Mouse (Mus musculus) cortical plate, adult 2 months (tissue): ENCODE results near the gene Txlna. TPM values are rescaled to one million over a fixed set of nuclear protein-coding genes. Genes with fewer than 3 reads are reported as not detected.

Source experiments
- H3K27ac ChIP-seq: fragments of 200-500 bp; 2 replicates; pipeline ENCODE4 v1.5.1; 2012; ENCODE audit warnings: low read length, control low read depth, inconsistent platforms; ENCODE audit not compliant: insufficient read depth
- H3K4me1 ChIP-seq: fragments of 200-500 bp; 2 replicates; pipeline ENCODE4 v1.6.1; 2011; ENCODE audit warnings: low read length; ENCODE audit not compliant: control insufficient read depth, insufficient read depth
- H3K4me3 ChIP-seq: fragments of 200-500 bp; 2 replicates; pipeline ENCODE4 v1.5.1; 2011; ENCODE audit warnings: mild to moderate bottlenecking, low read length, control low read depth; ENCODE audit not compliant: insufficient read depth
- CTCF ChIP-seq: fragments of 200-500 bp; IDR thresholded peaks from 2 replicates; pipeline ENCODE4 v1.5.1; 2011; ENCODE audit warnings: mild to moderate bottlenecking, control low read depth, low read length; ENCODE audit not compliant: insufficient read depth; ENCODE audit errors: extremely low read depth
- POLR2A ChIP-seq: fragments of 200-500 bp; IDR thresholded peaks from 2 replicates; pipeline ENCODE4 v1.6.1; 2011; ENCODE audit warnings: mild to moderate bottlenecking, low read length, control low read depth; ENCODE audit not compliant: insufficient read depth; ENCODE audit errors: extremely low read depth
- polyA plus RNA-seq: library from polyadenylated mRNA; depleted of rRNA; stranded (reverse); fragments of >200 nt; gene quantifications from 2 replicates; pipeline ENCODE4 v1.2.3, GENCODE M21; 2012

Gene Txlna
- polyA plus RNA-seq, 1 experiment, result 32.2 TPM

- TF ChIP-seq CTCF (peak; percentile 93), POLR2A (peak; percentile 73; the same call in 1 of the 2 replicates)
- peak overlapping the region; percentile 19 for H3K27ac ChIP-seq
These were observed 32.3 kb downstream of the Txlna start for GRCm38 (mm10) chr4:129608426-129609025.

GRCm38 (mm10) chr4:129600233-129601158, 40.4 kb downstream of the Txlna start, which contains the start of the genes Eif3i and Tmem234:
Gene Eif3i (minus strand): TSS chr4:129600648.
Gene Tmem234 (plus strand): TSS chr4:129600668.
- peaks cover 5% of the 10 kb centered on the region for H3K4me1 ChIP-seq
- peak within 1 kb of the TSS; percentile 14; the same call in 1 of the 2 replicates for H3K27ac ChIP-seq
- H3K4me3 ChIP-seq, result peak within 1 kb of the TSS; percentile 90
- TF ChIP-seq CTCF (no peak), POLR2A (peak; percentile 83; the same call in 1 of the 2 replicates)

More at GRCm38 (mm10) chr4:129608426-129609025, 32.3 kb downstream of the Txlna start:
- 0 out of 2 replicates have a peak, but pooled peaks cover 1% of the 10 kb centered on the region for H3K4me1 ChIP-seq
- H3K4me3 ChIP-seq, result no peak overlapping the region

GRCm38 (mm10) chr4:129588865-129589264, 52.0 kb downstream of the Txlna start:
- TF ChIP-seq CTCF (no peak), POLR2A (no peak)
- H3K27ac ChIP-seq, result no peak overlapping the region
- H3K4me1 ChIP-seq, result no peaks in the 10 kb centered on the region
- H3K4me3 ChIP-seq, result no peak overlapping the region

GRCm38 (mm10) chr4:129586943-129587342, 53.9 kb downstream of the Txlna start:
- Histone ChIP-seq H3K4me1 (no peaks in the 10 kb centered on the region), H3K27ac (no peak overlapping the region), H3K4me3 (no peak overlapping the region)
- TF ChIP-seq POLR2A (no peak), CTCF (no peak)

GRCm38 (mm10) chr4:129585773-129586172, 55.1 kb downstream of the Txlna start:
- no peak overlapping the region for H3K27ac ChIP-seq
- H3K4me3 ChIP-seq, result no peak overlapping the region
- TF ChIP-seq CTCF (no peak), POLR2A (no peak)
- no peaks in the 10 kb centered on the region for H3K4me1 ChIP-seq

- TF ChIP-seq CTCF, result peak; percentile 62
- no peak for TF ChIP-seq POLR2A
- Histone ChIP-seq H3K4me1 (no peaks in the 10 kb centered on the region), H3K4me3 (peak overlapping the region; percentile 35), H3K27ac (no peak overlapping the region)
These were observed 55.8 kb downstream of the Txlna start for GRCm38 (mm10) chr4:129584884-129585608.

GRCm38 (mm10) chr4:129584370-129584769, 56.5 kb downstream of the Txlna start:
- Histone ChIP-seq H3K4me3 (0 out of 2 replicates have a peak overlapping the region, but pooled peaks have one; percentile 35), H3K27ac (no peak overlapping the region), H3K4me1 (no peaks in the 10 kb centered on the region)
- no peak for TF ChIP-seq POLR2A
- TF ChIP-seq CTCF, result no peak

GRCm38 (mm10) chr4:129582251-129582650, 58.6 kb downstream of the Txlna start:
- H3K4me3 ChIP-seq, result no peak overlapping the region
- H3K27ac ChIP-seq, result no peak overlapping the region
- no peak for TF ChIP-seq POLR2A
- TF ChIP-seq CTCF, result no peak
- no peaks in the 10 kb centered on the region for H3K4me1 ChIP-seq

GRCm38 (mm10) chr4:129580347-129580746, 60.5 kb downstream of the Txlna start:
- Histone ChIP-seq H3K4me3 (no peak overlapping the region), H3K27ac (no peak overlapping the region), H3K4me1 (no peaks in the 10 kb centered on the region)
- TF ChIP-seq CTCF (no peak), POLR2A (no peak)
